Mouse (Mus musculus) spleen, adult 2 months (tissue): ENCODE results near the gene Kdm7a. TPM values are rescaled to one million over a fixed set of nuclear protein-coding genes. Genes with fewer than 3 reads are reported as not detected.

Source experiments
- DNase-seq, 2 experiments: peaks; one replicate each; pipeline versions ENCODE4 v3.0.0 to v3.0.0-alpha.2; 2012 to 2021; ENCODE audit warnings: low spot score in 2 of 2, low read depth in 1 of 2
- H3K27ac ChIP-seq: fragments of 200-500 bp; 2 replicates; pipeline ENCODE4 v1.5.1; 2012; ENCODE audit warnings: low read length, inconsistent platforms; ENCODE audit not compliant: insufficient read depth
- H3K27me3 ChIP-seq: fragments of 200-500 bp; 2 replicates; pipeline ENCODE4 v1.6.1; 2012; ENCODE audit warnings: mild to moderate bottlenecking, moderate library complexity, low read length, inconsistent platforms; ENCODE audit not compliant: control insufficient read depth, insufficient read depth
- H3K36me3 ChIP-seq: fragments of 200-500 bp; 2 replicates; pipeline ENCODE4 v1.6.1; 2012; ENCODE audit warnings: mild to moderate bottlenecking, low read length, inconsistent platforms; ENCODE audit not compliant: control insufficient read depth, insufficient read depth
- H3K4me1 ChIP-seq: fragments of 200-500 bp; 2 replicates; pipeline ENCODE4 v1.6.1; 2011; ENCODE audit warnings: inconsistent platforms; ENCODE audit not compliant: control insufficient read depth, insufficient read depth, insufficient read length
- H3K4me3 ChIP-seq: fragments of 200-500 bp; 2 replicates; pipeline ENCODE4 v1.5.1; 2011; ENCODE audit warnings: mild to moderate bottlenecking, inconsistent platforms; ENCODE audit not compliant: insufficient read depth, insufficient read length; ENCODE audit errors: extremely low read depth
- CTCF ChIP-seq: fragments of 200-500 bp; IDR thresholded peaks from 2 replicates; pipeline ENCODE4 v1.5.1; 2011; ENCODE audit warnings: mild to moderate bottlenecking, inconsistent platforms; ENCODE audit not compliant: insufficient read depth, insufficient read length, insufficient replicate concordance; ENCODE audit errors: extremely low read depth
- POLR2A ChIP-seq: fragments of 200-500 bp; IDR thresholded peaks from 2 replicates; pipeline ENCODE4 v1.6.1; 2011; ENCODE audit warnings: low read depth, low read length, inconsistent platforms
- WGBS: fragments of 180-500 bp; shearing (Covaris S2); methylation state at CpG from one replicate; pipeline ENCODE4 v1.1.7; 2018; 5-methylcytosine and 5-hydroxymethylcytosine counted together
- polyA plus RNA-seq: library from polyadenylated mRNA; depleted of rRNA; stranded (reverse); fragments of >200 nt; gene quantifications from 2 replicates; pipeline ENCODE4 v1.2.3, GENCODE M21; 2012

Kdm7a gene
- polyA plus RNA-seq, 1 experiment: 4.5 TPM

GRCm38 (mm10) chr6:39223328-39223885 lies 16.8 kb upstream of the Kdm7a start:
- no peaks in the 10 kb centered on the region for H3K36me3 ChIP-seq
- TF ChIP-seq POLR2A: no peak
- TF ChIP-seq CTCF: no peak
- H3K27ac ChIP-seq: no peak overlapping the region
- no peaks in the 10 kb centered on the region; the same call in 1 of the 2 replicates for H3K4me1 ChIP-seq
- no peak for DNase-seq
- H3K27me3 ChIP-seq: no peaks in the 10 kb centered on the region
- H3K4me3 ChIP-seq: no peak overlapping the region
- 88% methylated on average over 5 of the region's 5 CpGs for WGBS

- Histone ChIP-seq H3K4me3 (no peak overlapping the region), H3K36me3 (no peaks in the 10 kb centered on the region), H3K4me1 (no peaks in the 10 kb centered on the region; the same call in 1 of the 2 replicates), H3K27ac (no peak overlapping the region), H3K27me3 (no peaks in the 10 kb centered on the region)
- WGBS: 53% methylated on average over 5 of the region's 5 CpGs
- no peak for DNase-seq
- TF ChIP-seq CTCF (no peak), POLR2A (no peak)
These were observed 15.9 kb upstream of the Kdm7a start for GRCm38 (mm10) chr6:39222487-39222886.

DNA sequence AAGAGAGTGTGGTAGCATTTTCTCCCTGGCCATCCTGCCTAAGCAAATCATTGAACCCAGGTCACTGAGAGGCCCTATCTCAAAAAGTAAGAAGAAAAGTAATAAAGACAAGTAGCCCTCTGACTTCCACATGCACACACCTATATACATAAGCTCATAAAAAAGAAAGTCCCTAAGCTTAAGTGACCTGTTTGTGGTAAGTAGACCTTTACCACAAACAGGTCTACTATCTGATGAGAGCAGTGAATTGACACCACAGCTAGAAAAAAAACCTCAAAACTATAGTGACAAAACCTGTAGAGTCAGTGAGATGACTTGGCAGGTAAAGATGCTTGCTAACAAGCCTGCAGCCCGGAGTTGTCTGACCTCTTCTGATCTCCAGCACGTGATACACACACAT lies 11.4 kb upstream of the Kdm7a start:
- Histone ChIP-seq H3K4me1 (no peaks in the 10 kb centered on the region; the same call in 1 of the 2 replicates), H3K4me3 (no peak overlapping the region), H3K27me3 (no peaks in the 10 kb centered on the region), H3K36me3 (no peaks in the 10 kb centered on the region), H3K27ac (no peak overlapping the region)
- TF ChIP-seq POLR2A: no peak
- no peak for TF ChIP-seq CTCF
- 87% methylated on average over 2 of the region's 2 CpGs for WGBS
- DNase-seq: no peak

DNA sequence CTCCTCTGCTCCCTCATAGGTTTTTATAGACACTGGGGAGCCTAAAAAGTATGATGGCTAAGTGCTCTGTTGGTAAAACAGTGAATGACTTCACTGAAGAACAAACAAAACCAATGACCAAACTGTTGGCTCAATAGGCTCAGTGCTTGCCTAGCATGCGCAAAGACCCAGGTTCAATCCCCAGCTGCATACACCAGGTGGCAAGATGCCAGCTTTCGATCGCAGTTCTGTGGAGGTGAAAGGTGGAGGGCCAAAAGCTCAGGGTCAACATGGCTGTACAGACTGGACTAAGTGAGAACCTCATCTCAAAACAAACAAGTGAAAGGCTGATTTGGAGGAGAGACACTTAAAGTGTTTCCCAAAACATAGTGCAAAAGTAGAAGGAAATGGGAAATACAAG lies 10.5 kb upstream of the Kdm7a start:
- Histone ChIP-seq H3K4me1 (no peaks in the 10 kb centered on the region), H3K27me3 (no peaks in the 10 kb centered on the region), H3K36me3 (no peaks in the 10 kb centered on the region), H3K4me3 (no peak overlapping the region), H3K27ac (no peak overlapping the region)
- no peak for DNase-seq
- WGBS: 98% methylated on average over 3 of the region's 3 CpGs
- TF ChIP-seq POLR2A (no peak), CTCF (no peak)

- H3K27ac ChIP-seq: no peak overlapping the region
- DNase-seq: no peak
- H3K27me3 ChIP-seq: no peaks in the 10 kb centered on the region
- no peak overlapping the region for H3K4me3 ChIP-seq
- 74% methylated on average over 5 of the region's 5 CpGs for WGBS
- TF ChIP-seq CTCF (no peak), POLR2A (no peak)
- H3K4me1 ChIP-seq: no peaks in the 10 kb centered on the region
- no peaks in the 10 kb centered on the region for H3K36me3 ChIP-seq
These were observed 8.5 kb upstream of the Kdm7a start for GRCm38 (mm10) chr6:39214949-39215606.

GRCm38 (mm10) chr6:39209677-39210076 lies 3.1 kb upstream of the Kdm7a start:
- H3K36me3 ChIP-seq: no peaks in the 10 kb centered on the region
- 84% methylated on average over 4 of the region's 4 CpGs for WGBS
- DNase-seq: no peak
- no peak overlapping the region for H3K27ac ChIP-seq
- no peak overlapping the region for H3K4me3 ChIP-seq
- H3K27me3 ChIP-seq: no peaks in the 10 kb centered on the region
- TF ChIP-seq CTCF (no peak), POLR2A (no peak)
- H3K4me1 ChIP-seq: no peaks in the 10 kb centered on the region; the same call in 1 of the 2 replicates

GRCm38 (mm10) chr6:39208181-39208580 lies 1.6 kb upstream of the Kdm7a start:
- no peaks in the 10 kb centered on the region for H3K36me3 ChIP-seq
- no peak overlapping the region for H3K4me3 ChIP-seq
- H3K27ac ChIP-seq: no peak overlapping the region
- no peak for DNase-seq
- peaks cover 6% of the 10 kb centered on the region for H3K4me1 ChIP-seq
- H3K27me3 ChIP-seq: no peaks in the 10 kb centered on the region
- no peak for TF ChIP-seq CTCF
- no peak for TF ChIP-seq POLR2A
- 73% methylated on average over 4 of the region's 4 CpGs for WGBS
